Mouse (Mus musculus) MEL (cell line): ENCODE data around the gene Plekhg1. TPM values are rescaled to one million over a fixed set of nuclear protein-coding genes. Genes with fewer than 3 reads are reported as not detected.

ENCODE experiments used
- DNase-seq: peaks from one replicate; pipeline ENCODE4 v3.0.0; 2011; ENCODE audit warnings: low read depth, low spot score
- H3K27ac ChIP-seq: 2 replicates; pipeline ENCODE4 v1.5.1; 2012; ENCODE audit warnings: low read depth, mild to moderate bottlenecking, control low read depth, low read length, moderate library complexity; ENCODE audit not compliant: control insufficient read depth
- H3K27me3 ChIP-seq, 2 experiments: fragments of 150-350 bp in 1 of 2; sonication (generic) in 1 of 2; 2 replicates each; pipeline ENCODE4 v1.6.1; 2012; ENCODE audit warnings: low read length in 2 of 2, mild to moderate bottlenecking in 2 of 2, improper control_type of control experiment in 1 of 2, moderate library complexity in 1 of 2; ENCODE audit not compliant: insufficient read depth in 2 of 2, control insufficient read depth in 1 of 2
- H3K36me3 ChIP-seq, 2 experiments: 2 replicates each; pipeline ENCODE4 v1.6.1; 2012 to 2014; ENCODE audit warnings: low read length in 2 of 2, improper control_type of control experiment in 1 of 2, inconsistent platforms in 1 of 2, mild to moderate bottlenecking in 1 of 2; ENCODE audit not compliant: insufficient read depth in 2 of 2, control insufficient read depth in 1 of 2
- H3K4me1 ChIP-seq, 2 experiments: fragments of 150-350 bp in 1 of 2; sonication (generic) in 1 of 2; 2 replicates each; pipeline ENCODE4 v1.6.1; 2012; ENCODE audit warnings: low read length in 2 of 2, improper control_type of control experiment in 1 of 2, mild to moderate bottlenecking in 1 of 2; ENCODE audit not compliant: insufficient read depth in 2 of 2, control insufficient read depth in 1 of 2
- H3K4me3 ChIP-seq, 2 experiments: fragments of 150-350 bp in 1 of 2; sonication (generic) in 1 of 2; 2 replicates each; pipeline ENCODE4 v1.5.1; 2012; ENCODE audit warnings: low read depth in 2 of 2, low read length in 2 of 2, mild to moderate bottlenecking in 2 of 2, moderate library complexity in 2 of 2, control low read depth in 1 of 2, improper control_type of control experiment in 1 of 2; ENCODE audit not compliant: control insufficient read depth in 1 of 2, insufficient read depth in 1 of 2
- H3K79me2 ChIP-seq: 2 replicates; pipeline ENCODE4 v1.6.1; 2012; ENCODE audit warnings: mild to moderate bottlenecking, low read length, moderate library complexity; ENCODE audit not compliant: control insufficient read depth, poor library complexity, insufficient read depth
- H3K9ac ChIP-seq: 2 replicates; pipeline ENCODE4 v1.6.1; 2012; ENCODE audit warnings: low read depth, mild to moderate bottlenecking, control low read depth, low read length, moderate library complexity; ENCODE audit not compliant: control insufficient read depth, poor library complexity, severe bottlenecking
- H3K9me3 ChIP-seq: fragments of 150-350 bp; sonication (generic); replicated peaks from 2 replicates; pipeline ENCODE4 v1.6.1; 2012; ENCODE audit warnings: mild to moderate bottlenecking, low read length, improper control_type of control experiment, moderate library complexity; ENCODE audit not compliant: insufficient read depth
- CHD1 ChIP-seq: IDR thresholded peaks from 2 replicates; pipeline ENCODE4 v1.6.1; 2012; ENCODE audit warnings: low read depth, mild to moderate bottlenecking, inconsistent platforms, low read length, improper control_type of control experiment
- CTCF ChIP-seq, 3 experiments: IDR thresholded peaks in 2 of 3; conservative IDR thresholded peaks in 1 of 3; 2 replicates each; pipeline ENCODE4 v1.5.1; 2011 to 2012; ENCODE audit warnings: low read length in 3 of 3, low read depth in 2 of 3, mild to moderate bottlenecking in 2 of 3, improper control_type of control experiment in 1 of 3, inconsistent platforms in 1 of 3, mixed read lengths in 1 of 3, moderate library complexity in 1 of 3; ENCODE audit not compliant: control insufficient read depth in 1 of 3, insufficient read depth in 1 of 3, poor library complexity in 1 of 3, severe bottlenecking in 1 of 3
- E2F4 ChIP-seq: IDR thresholded peaks from 2 replicates; pipeline ENCODE4 v1.6.1; 2011; ENCODE audit warnings: low read depth, low read length, improper control_type of control experiment, borderline replicate concordance
- EP300 ChIP-seq, 2 experiments: IDR thresholded peaks; 2 replicates each; pipeline ENCODE4 v1.6.1; 2011; ENCODE audit warnings: improper control_type of control experiment in 2 of 2, low read length in 2 of 2, low read depth in 1 of 2, mild to moderate bottlenecking in 1 of 2
- GATA1 ChIP-seq: IDR thresholded peaks from 2 replicates; pipeline ENCODE4 v1.6.1; 2011; ENCODE audit warnings: low read depth, low read length, improper control_type of control experiment
- JUND ChIP-seq: IDR thresholded peaks from 2 replicates; pipeline ENCODE4 v1.6.1; 2011; ENCODE audit warnings: low read depth, mild to moderate bottlenecking, improper control_type of control experiment, low read length
- MAX ChIP-seq: IDR thresholded peaks from 2 replicates; pipeline ENCODE4 v1.6.1; 2011; ENCODE audit warnings: low read length, improper control_type of control experiment
- MEF2A ChIP-seq: IDR thresholded peaks from 2 replicates; pipeline ENCODE4 v1.6.1; 2014; ENCODE audit warnings: low read depth, mild to moderate bottlenecking, inconsistent platforms, low read length, improper control_type of control experiment; ENCODE audit not compliant: poor library complexity, insufficient replicate concordance, severe bottlenecking; ENCODE audit errors: extremely low read depth
- MXI1 ChIP-seq: IDR thresholded peaks from 2 replicates; pipeline ENCODE4 v1.6.1; 2011; ENCODE audit warnings: mild to moderate bottlenecking, low read depth, low read length, improper control_type of control experiment
- MYB ChIP-seq: IDR thresholded peaks from 2 replicates; pipeline ENCODE4 v1.6.1; 2011; ENCODE audit warnings: mild to moderate bottlenecking, low read depth, low read length, improper control_type of control experiment
- NELFE ChIP-seq: IDR thresholded peaks from 2 replicates; pipeline ENCODE4 v1.6.1; 2011; ENCODE audit warnings: low read depth, low read length, improper control_type of control experiment
- NRF1 ChIP-seq: IDR thresholded peaks from 2 replicates; pipeline ENCODE4 v1.6.1; 2014; ENCODE audit warnings: low read depth, mild to moderate bottlenecking, inconsistent platforms, low read length, improper control_type of control experiment, moderate library complexity; ENCODE audit not compliant: poor library complexity, insufficient read depth, severe bottlenecking
- POLR2AphosphoS5 ChIP-seq: IDR thresholded peaks from 2 replicates; pipeline ENCODE4 v1.6.1; 2012; ENCODE audit warnings: low read depth, borderline replicate concordance, mild to moderate bottlenecking, inconsistent platforms, low read length, moderate library complexity, mixed read lengths
- RCOR1 ChIP-seq: IDR thresholded peaks from 2 replicates; pipeline ENCODE4 v1.6.1; 2012; ENCODE audit warnings: low read depth, mild to moderate bottlenecking, inconsistent platforms, low read length, improper control_type of control experiment
- SIN3A ChIP-seq: IDR thresholded peaks from 2 replicates; pipeline ENCODE4 v1.6.1; 2012; ENCODE audit warnings: low read length, improper control_type of control experiment, inconsistent platforms
- SMC3 ChIP-seq: IDR thresholded peaks from 2 replicates; pipeline ENCODE4 v1.6.1; 2011; ENCODE audit warnings: low read depth, low read length, improper control_type of control experiment
- TBP ChIP-seq: IDR thresholded peaks from 2 replicates; pipeline ENCODE4 v1.8.0; 2011; ENCODE audit warnings: low read depth, low read length, improper control_type of control experiment
- USF1 ChIP-seq: IDR thresholded peaks from 2 replicates; pipeline ENCODE4 v1.6.1; 2014; ENCODE audit warnings: low read depth, mild to moderate bottlenecking, inconsistent platforms, low read length, improper control_type of control experiment, moderate library complexity
- USF2 ChIP-seq, 2 experiments: IDR thresholded peaks; 2 replicates each; pipeline ENCODE4 v1.6.1; 2011 to 2012; ENCODE audit warnings: improper control_type of control experiment in 2 of 2, low read length in 2 of 2, borderline replicate concordance in 1 of 2, inconsistent platforms in 1 of 2, low read depth in 1 of 2, mild to moderate bottlenecking in 1 of 2; ENCODE audit not compliant: insufficient read depth in 1 of 2
- ZC3H11A ChIP-seq: IDR thresholded peaks from 2 replicates; pipeline ENCODE4 v1.6.1; 2012; ENCODE audit warnings: low read depth, mild to moderate bottlenecking, inconsistent platforms, low read length, improper control_type of control experiment
- ZKSCAN1 ChIP-seq: IDR thresholded peaks from 2 replicates; pipeline ENCODE4 v1.6.1; 2012; ENCODE audit warnings: low read depth, mild to moderate bottlenecking, inconsistent platforms, low read length, improper control_type of control experiment, moderate library complexity
- ZNF384 ChIP-seq: IDR thresholded peaks from 2 replicates; pipeline ENCODE4 v1.6.1; 2012; ENCODE audit warnings: low read depth, mild to moderate bottlenecking, inconsistent platforms, low read length, improper control_type of control experiment
- polyA plus RNA-seq, 2 experiments: library from polyadenylated mRNA; stranded (reverse) in 1 of 2; unstranded in 1 of 2; fragments of >175 nt in 1 of 2; fragments of >200 nt in 1 of 2; gene quantifications; 2 replicates each; pipeline versions ENCODE4 v1.2.1 to v1.2.4; 2012; ENCODE audit warnings: low replicate concordance in 2 of 2, low read depth in 1 of 2; ENCODE audit not compliant: insufficient read length in 2 of 2, insufficient read depth in 1 of 2, missing spikeins in 1 of 2
- total RNA-seq: library from RNA; depleted of rRNA; stranded (reverse); fragments of 300-350 nt; gene quantifications from 2 replicates; pipeline ENCODE4 v1.2.3, GENCODE M21; 2012; rRNA removed

Gene Plekhg1
- total RNA-seq = not detected in 2 replicates
- under 1 TPM in 1 of 2 experiments, not detected in 1; 0.01 TPM for polyA plus RNA-seq

GRCm38 (mm10) chr10:3740148-3740503 is at the start of gene Plekhg1:
Plekhg1 (plus strand) TSS chr10:3740364.
- H3K4me3 ChIP-seq = no peak within 1 kb of the TSS
- H3K4me1 ChIP-seq = no peaks in the 10 kb centered on the region
- H3K79me2 ChIP-seq = no peaks in the 10 kb centered on the region
- DNase-seq = no peak
- TF ChIP-seq MYB = no peak
- TF ChIP-seq JUND = no peak
- no peak for TF ChIP-seq POLR2AphosphoS5
- TF ChIP-seq ZKSCAN1 = no peak
- TF ChIP-seq MXI1 = no peak
- no peak for TF ChIP-seq ZNF384
- TF ChIP-seq MEF2A = no peak
- TF ChIP-seq USF2 (IDR thresholded peaks at IDR 0.05; ENCODE audit: borderline replicate concordance in 1 of 2, insufficient read depth in 1 of 2, low read depth in 1 of 2, low read length in 2 of 2) = no peak
- no peak for TF ChIP-seq ZC3H11A
- no peak for TF ChIP-seq NELFE
- TF ChIP-seq EP300 (IDR thresholded peaks at IDR 0.05; ENCODE audit: low read depth in 1 of 2, low read length in 2 of 2) = no peak
- TF ChIP-seq MAX = no peak
- no peak for TF ChIP-seq SIN3A
- TF ChIP-seq E2F4 = no peak
- no peak for TF ChIP-seq SMC3
- TF ChIP-seq USF1 = no peak
- no peak for TF ChIP-seq NRF1
- TF ChIP-seq TBP = no peak
- no peak for TF ChIP-seq RCOR1
- no peak for TF ChIP-seq CTCF (IDR thresholded peaks at IDR 0.05 in 2 of 3, conservative IDR thresholded peaks at IDR 0.05 in 1 of 3; ENCODE audit: control insufficient read depth in 1 of 3, insufficient read depth in 1 of 3, low read depth in 2 of 3, low read length in 3 of 3, poor library complexity in 1 of 3, severe bottlenecking in 1 of 3)
- H3K36me3 ChIP-seq = no peaks in the 10 kb centered on the region
- H3K27me3 ChIP-seq = no peaks in the 10 kb centered on the region
- no peaks in the 10 kb centered on the region for H3K9me3 ChIP-seq
- H3K27ac ChIP-seq = no peak within 1 kb of the TSS
- H3K9ac ChIP-seq = no peak within 1 kb of the TSS

GRCm38 (mm10) chr10:3692791-3693190 is 47.4 kb upstream of the Plekhg1 start:
- H3K27me3 ChIP-seq = no peaks in the 10 kb centered on the region
- no peaks in the 10 kb centered on the region for H3K36me3 ChIP-seq
- no peak for DNase-seq
- H3K4me3 ChIP-seq = no peak overlapping the region
- H3K27ac ChIP-seq = no peak overlapping the region
- no peaks in the 10 kb centered on the region for H3K79me2 ChIP-seq
- H3K9ac ChIP-seq = no peak overlapping the region
- no peaks in the 10 kb centered on the region for H3K4me1 ChIP-seq
- no peaks in the 10 kb centered on the region for H3K9me3 ChIP-seq
- TF ChIP-seq SIN3A = no peak
- TF ChIP-seq GATA1 = no peak
- TF ChIP-seq CHD1 = no peak
- no peak for TF ChIP-seq TBP
- TF ChIP-seq RCOR1 = no peak
- no peak for TF ChIP-seq MEF2A
- TF ChIP-seq ZKSCAN1 = no peak
- no peak for TF ChIP-seq ZNF384
